In the genomic region with DNA sequence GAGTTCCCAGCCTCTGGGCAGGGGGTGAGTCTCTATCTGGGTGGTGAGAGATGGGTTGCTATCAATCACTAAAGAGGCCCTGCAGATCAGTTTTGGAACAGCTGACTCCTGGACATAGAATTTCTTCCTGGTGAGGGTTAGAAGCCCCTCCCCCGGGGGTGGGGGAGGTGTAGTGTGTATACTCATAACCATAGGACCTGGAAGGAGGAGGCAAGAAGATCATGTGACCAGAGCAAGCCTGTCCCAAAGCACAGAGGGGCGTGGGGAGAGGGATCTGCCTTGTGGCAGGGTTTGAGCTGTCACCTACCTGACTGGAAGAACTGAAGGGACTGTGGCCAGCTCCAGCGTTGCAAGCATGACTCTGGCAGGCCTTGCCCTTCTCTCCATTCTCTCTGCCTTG, we compare ENCODE assay signal across 11 mouse cellular contexts. TPM values are rescaled to one million over a fixed set of nuclear protein-coding genes. Genes with fewer than 3 reads are reported as not detected.
DNase-seq lines count a peak whose midpoint lies in the region; ATAC-seq lines count a peak whose summit lies in the region.
"Had no signal": no experiment of that assay in that cellular context is flagged by ENCODE, and none has a peak within 500 bp of the region (broad histone marks: within the 10 kb centered on the region; RNA-seq: fewer than 3 reads in every experiment).

No protein-coding gene starts in this region.

- no peaks in the 10 kb centered on the region for H3K9me3 ChIP-seq in kidney, embryonic 15.5 days (replicated peaks)
- no peaks in the 10 kb centered on the region for H3K9me3 ChIP-seq in hindbrain, embryonic 11.5 days (ENCODE audit: control insufficient read depth, low read length)
- H3K9me3 ChIP-seq in neural tube, embryonic 11.5 days (ENCODE audit: control insufficient read depth, low read length) = no peaks in the 10 kb centered on the region
- H3K9me3 ChIP-seq: heart, embryonic 10.5 days; megakaryocyte, embryonic 14.5 days had no signal

- H3K9ac ChIP-seq in kidney, embryonic 15.5 days = no peak overlapping the region
- no peak overlapping the region for H3K9ac ChIP-seq in hindbrain, embryonic 11.5 days (ENCODE audit: low read depth, low read length)
- H3K9ac ChIP-seq in neural tube, embryonic 11.5 days (ENCODE audit: low read length) = no peak overlapping the region

- 0 out of 2 replicates have a peak, but pooled peaks have one; percentile 49 for ATAC-seq in kidney, embryonic 15.5 days (replicated peaks; ENCODE audit: low FRiP score)
- ATAC-seq in hindbrain, embryonic 11.5 days (ENCODE audit: low FRiP score) = peak; percentile 71; the same call in 1 of the 2 replicates
- ATAC-seq in neural tube, embryonic 11.5 days (ENCODE audit: insufficient read depth, low FRiP score, low TSS enrichment) = 0 out of 2 replicates have a peak, but pooled peaks have one; percentile 38

- H3K4me2 ChIP-seq in kidney, embryonic 15.5 days = no peak overlapping the region
- no peak overlapping the region for H3K4me2 ChIP-seq in hindbrain, embryonic 11.5 days (replicated peaks; ENCODE audit: low read depth, low read length)
- no peak overlapping the region for H3K4me2 ChIP-seq in neural tube, embryonic 11.5 days (ENCODE audit: low read depth)

- no peaks in the 10 kb centered on the region for H3K27me3 ChIP-seq in kidney, embryonic 15.5 days
- H3K27me3 ChIP-seq in hindbrain, embryonic 11.5 days (ENCODE audit: control insufficient read depth, insufficient read depth, low read length) = no peaks in the 10 kb centered on the region
- H3K27me3 ChIP-seq in neural tube, embryonic 11.5 days (ENCODE audit: control insufficient read depth, insufficient read depth, low read length) = no peaks in the 10 kb centered on the region

- H3K27ac ChIP-seq in kidney, embryonic 15.5 days = no peak overlapping the region
- H3K27ac ChIP-seq in hindbrain, embryonic 11.5 days (ENCODE audit: low read depth, low read length) = no peak overlapping the region
- no peak overlapping the region for H3K27ac ChIP-seq in neural tube, embryonic 11.5 days (ENCODE audit: low read depth, low read length)
- H3K27ac ChIP-seq: heart, embryonic 10.5 days had no signal

- WGBS in kidney, embryonic 15.5 days = 22% methylated on average over 3 of the region's 3 CpGs
- WGBS in hindbrain, embryonic 11.5 days = 29% methylated on average over 3 of the region's 3 CpGs
- 37% methylated on average over 3 of the region's 3 CpGs for WGBS in neural tube, embryonic 11.5 days

- H3K4me1 ChIP-seq in kidney, embryonic 15.5 days = peaks cover 14% of the 10 kb centered on the region
- peaks cover 3% of the 10 kb centered on the region; the same call in 1 of the 2 replicates for H3K4me1 ChIP-seq in hindbrain, embryonic 11.5 days (replicated peaks; ENCODE audit: control insufficient read depth, insufficient read depth, low read length)
- H3K4me1 ChIP-seq in neural tube, embryonic 11.5 days (ENCODE audit: control insufficient read depth, insufficient read depth, low read length) = peaks cover 7% of the 10 kb centered on the region

- no peaks in the 10 kb centered on the region for H3K36me3 ChIP-seq in kidney, embryonic 15.5 days
- H3K36me3 ChIP-seq in hindbrain, embryonic 11.5 days (ENCODE audit: control insufficient read depth, insufficient read depth, low read length) = no peaks in the 10 kb centered on the region
- no peaks in the 10 kb centered on the region for H3K36me3 ChIP-seq in neural tube, embryonic 11.5 days (ENCODE audit: control insufficient read depth, insufficient read depth, low read length)
- H3K36me3 ChIP-seq: heart, embryonic 10.5 days had no signal

- no peak overlapping the region for H3K4me3 ChIP-seq in kidney, embryonic 15.5 days (replicated peaks)
- H3K4me3 ChIP-seq in hindbrain, embryonic 11.5 days (ENCODE audit: low read depth, low read length) = no peak overlapping the region
- H3K4me3 ChIP-seq in neural tube, embryonic 11.5 days (ENCODE audit: low read depth, low read length) = no peak overlapping the region
- H3K4me3 ChIP-seq: heart, embryonic 10.5 days; megakaryocyte, embryonic 14.5 days had no signal

- no peak for DNase-seq in kidney, adult 18-20 months
- DNase-seq in ZHBTc4 (ENCODE audit: low read depth, low spot score) = peak; percentile 85
- DNase-seq in hindbrain, embryonic 11.5 days (ENCODE audit: low spot score) = peak; percentile 44
- DNase-seq in neural tube, embryonic 11.5 days (ENCODE audit: low spot score) = peak; percentile 44
- no peak for DNase-seq in adrenal gland, postnatal 36 days
- DNase-seq in layer of hippocampus, adult 11-12 months (ENCODE audit: low spot score) = no peak
- DNase-seq in cerebellum, postnatal 14 days = no peak
- DNase-seq: cerebellum, adult 11 months had no signal

RNA-seq across cellular contexts. Expression of gene Rpp14, which starts 18.1 kb away (rescaled TPM):
- 53.0 and 55.5 TPM in 2 replicates for polyA plus RNA-seq in kidney, embryonic 15.5 days (2015; fragmentation: Nextera tagmentation; extraction: Ambion mirVana)
- polyA plus RNA-seq in hindbrain, embryonic 11.5 days (2014; fragmentation: Nextera tagmentation; extraction: Ambion mirVana) = 56.9 and 61.0 TPM in 2 replicates
- polyA plus RNA-seq in neural tube, embryonic 11.5 days (2014; fragmentation: Nextera tagmentation; extraction: Ambion mirVana) = 52.8 and 55.1 TPM in 2 replicates
- total RNA-seq in adrenal gland, postnatal 36 days (2021) = 10 to 100 TPM; 43.3 to 46.0 TPM

RNA-seq across cellular contexts. Expression of gene Pxk, which starts 35.9 kb away (rescaled TPM):
- 33.7 and 35.1 TPM in 2 replicates for polyA plus RNA-seq in kidney, embryonic 15.5 days (2015; fragmentation: Nextera tagmentation; extraction: Ambion mirVana)
- 32.4 and 36.4 TPM in 2 replicates for polyA plus RNA-seq in hindbrain, embryonic 11.5 days (2014; fragmentation: Nextera tagmentation; extraction: Ambion mirVana)
- polyA plus RNA-seq in neural tube, embryonic 11.5 days (2014; fragmentation: Nextera tagmentation; extraction: Ambion mirVana) = 35.5 and 36.0 TPM in 2 replicates
- 10 to 100 TPM; 56.7 to 98.1 TPM for total RNA-seq in adrenal gland, postnatal 36 days (2021)

RNA-seq across cellular contexts. Expression of gene Abhd6, which starts 59.4 kb away (rescaled TPM):
- 24.7 and 26.6 TPM in 2 replicates for polyA plus RNA-seq in kidney, embryonic 15.5 days (2015; fragmentation: Nextera tagmentation; extraction: Ambion mirVana)
- 15.3 and 16.1 TPM in 2 replicates for polyA plus RNA-seq in hindbrain, embryonic 11.5 days (2014; fragmentation: Nextera tagmentation; extraction: Ambion mirVana)
- polyA plus RNA-seq in neural tube, embryonic 11.5 days (2014; fragmentation: Nextera tagmentation; extraction: Ambion mirVana) = 17.3 and 17.5 TPM in 2 replicates
- total RNA-seq in adrenal gland, postnatal 36 days (2021) = 100 to 1,000 TPM in 1 of 2 experiments, 10 to 100 TPM in 1; 70.4 to 108 TPM

Comparison
In these comparisons a context has a peak if more than half of its experiments do, and no peak if none do; other contexts are left out.
1. DNase-seq: peak in ZHBTc4 (single experiment), hindbrain, embryonic 11.5 days (single experiment) and neural tube, embryonic 11.5 days (single experiment); none in kidney, adult 18-20 months (single experiment), adrenal gland, postnatal 36 days (0 of 2), layer of hippocampus, adult 11-12 months (single experiment) and cerebellum, postnatal 14 days (0 of 2).
2. Peak in every context shown above with its lines, with median percentiles within 50 percentile points of each other: ATAC-seq.